Mouse (Mus musculus) lung, postnatal 0 days (tissue): Measurements from ENCODE around the gene Gm49394. TPM values are rescaled to one million over a fixed set of nuclear protein-coding genes. Genes with fewer than 3 reads are reported as not detected.

Source experiments
- ATAC-seq: fragments of 200-750 bp; cut with Nextera tagmentation; 2 replicates; pipeline ENCODE4 v1.8.0; 2017; ENCODE audit warnings: moderate library complexity
- DNase-seq: peaks from one replicate; pipeline ENCODE4 v3.0.0-alpha.2; 2016; ENCODE audit warnings: low spot score
- H3K27ac ChIP-seq: fragments of 300-500 bp; sonication (generic); 2 replicates; pipeline ENCODE4 v1.5.1; 2014; ENCODE audit warnings: antibody characterized with exemption, mild to moderate bottlenecking, low read length, mixed read lengths
- H3K27me3 ChIP-seq: fragments of 300-500 bp; sonication (generic); replicated peaks from 2 replicates; pipeline ENCODE4 v1.6.1; 2014; ENCODE audit warnings: low read length, mixed read lengths; ENCODE audit not compliant: insufficient read depth
- H3K36me3 ChIP-seq: fragments of 300-500 bp; sonication (generic); 2 replicates; pipeline ENCODE4 v1.6.1; 2014; ENCODE audit warnings: low read length, mixed read lengths; ENCODE audit not compliant: insufficient read depth
- H3K4me1 ChIP-seq: fragments of 300-500 bp; sonication (generic); 2 replicates; pipeline ENCODE4 v1.6.1; 2014; ENCODE audit warnings: antibody characterized with exemption, low read depth, low read length, mixed read lengths; ENCODE audit not compliant: insufficient read depth
- H3K4me2 ChIP-seq: fragments of 300-500 bp; sonication (generic); replicated peaks from 2 replicates; pipeline ENCODE4 v1.6.1; 2014; ENCODE audit warnings: low read depth, mild to moderate bottlenecking, low read length, moderate library complexity, mixed read lengths
- H3K4me3 ChIP-seq: fragments of 300-500 bp; sonication (generic); 2 replicates; pipeline ENCODE4 v1.5.1; 2014; ENCODE audit warnings: low read depth, low read length
- H3K9ac ChIP-seq: fragments of 300-500 bp; sonication (generic); replicated peaks from 2 replicates; pipeline ENCODE4 v1.6.1; 2014; ENCODE audit warnings: low read depth, mild to moderate bottlenecking
- H3K9me3 ChIP-seq: fragments of 300-500 bp; sonication (generic); 2 replicates; pipeline ENCODE4 v1.6.1; 2016; ENCODE audit warnings: low read length, mixed read lengths
- CTCF ChIP-seq: IDR thresholded peaks from 2 replicates; pipeline ENCODE4 v1.5.1; 2016; ENCODE audit warnings: antibody characterized with exemption, mild to moderate bottlenecking
- EP300 ChIP-seq: IDR thresholded peaks from 2 replicates; pipeline ENCODE4 v1.6.1; 2016; ENCODE audit warnings: antibody characterized with exemption, mild to moderate bottlenecking, control low read depth
- WGBS: fragments of 180-500 bp; shearing (Covaris S2); extraction: QIAGEN DNeasy Blood & Tissue Kit; methylation state at CpG from one replicate; pipeline ENCODE4 v1.1.7; 2014; 5-methylcytosine and 5-hydroxymethylcytosine counted together
- polyA plus RNA-seq: library from polyadenylated mRNA; unstranded; fragments of >200 nt; fragmentation: Nextera tagmentation; extraction: Ambion mirVana; gene quantifications from 2 replicates; pipeline ENCODE4 v1.2.1, GENCODE M21; 2015

Gene Gm49394
- polyA plus RNA-seq, 1 experiment from 2014 or later, result not detected

DNA sequence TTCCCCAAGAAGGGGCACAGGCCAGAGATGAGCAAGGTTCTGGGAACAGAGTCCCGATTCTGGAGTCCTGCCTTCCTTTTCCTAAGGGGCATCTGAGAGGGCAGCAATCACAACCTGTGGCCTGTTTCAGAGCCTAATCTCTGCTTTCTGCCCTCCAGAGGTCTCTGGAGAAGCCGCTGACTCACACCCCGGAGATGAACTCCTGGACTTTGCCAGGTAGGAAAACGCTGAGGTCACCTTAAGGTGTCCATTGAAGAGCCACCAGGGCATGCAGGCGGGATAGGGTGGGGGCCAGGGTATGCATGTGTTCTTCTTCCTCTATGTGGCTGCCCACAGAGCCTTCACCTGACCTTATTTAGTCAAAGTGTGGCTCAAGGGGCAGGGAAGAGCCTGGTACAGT, 4.4 kb downstream of the Gm49394 start:
- no peak for DNase-seq
- whole genome bisulfite sequencing, result 68% methylated on average over 5 of the region's 5 CpGs
- H3K27ac ChIP-seq, result no peak overlapping the region
- H3K9me3 ChIP-seq, result no peaks in the 10 kb centered on the region
- H3K4me2 ChIP-seq, result no peak overlapping the region
- no peak for TF ChIP-seq CTCF
- H3K4me3 ChIP-seq, result no peak overlapping the region
- no peak overlapping the region for H3K9ac ChIP-seq
- ATAC-seq, result no peak
- no peaks in the 10 kb centered on the region for H3K36me3 ChIP-seq
- peaks cover 55% of the 10 kb centered on the region for H3K27me3 ChIP-seq
- H3K4me1 ChIP-seq, result no peaks in the 10 kb centered on the region; the same call in 1 of the 2 replicates

DNA sequence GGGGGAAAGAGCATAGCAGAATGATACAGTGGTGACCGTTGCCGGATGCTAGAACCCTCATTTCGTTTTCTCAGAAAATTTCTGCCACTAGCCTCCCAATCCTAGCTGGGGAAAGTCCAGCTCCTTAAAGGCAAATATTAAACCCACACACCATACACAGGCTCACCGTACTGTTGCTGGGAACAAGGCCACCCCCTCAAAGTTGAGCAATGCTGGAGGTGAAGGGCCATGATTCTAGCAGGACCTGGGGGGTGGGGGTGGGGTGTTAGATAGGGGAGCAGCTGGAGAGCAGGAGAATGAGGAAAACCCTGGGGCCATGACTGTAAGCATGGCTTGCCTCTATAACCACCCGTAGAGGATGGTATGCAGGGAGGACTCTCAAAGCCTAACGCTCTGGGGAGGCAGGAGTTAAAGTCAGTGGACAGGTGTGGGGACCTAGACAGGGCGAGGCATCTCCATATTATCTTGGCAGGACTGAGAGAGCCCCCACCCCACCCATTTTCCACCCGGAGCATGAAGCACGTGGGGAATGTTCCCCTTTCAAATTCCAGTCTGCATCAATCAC, 5.2 kb downstream of the Gm49394 start:
- Histone ChIP-seq H3K4me3 (no peak overlapping the region), H3K9me3 (no peaks in the 10 kb centered on the region), H3K36me3 (no peaks in the 10 kb centered on the region), H3K9ac (no peak overlapping the region), H3K27me3 (peaks cover 63% of the 10 kb centered on the region), H3K4me1 (no peaks in the 10 kb centered on the region; the same call in 1 of the 2 replicates), H3K27ac (no peak overlapping the region), H3K4me2 (no peak overlapping the region; the same call in 1 of the 2 replicates)
- ATAC-seq (no peak), DNase-seq (no peak)
- TF ChIP-seq EP300 (no peak), CTCF (no peak)
- WGBS, result 10% methylated on average over 9 of the region's 9 CpGs

DNA sequence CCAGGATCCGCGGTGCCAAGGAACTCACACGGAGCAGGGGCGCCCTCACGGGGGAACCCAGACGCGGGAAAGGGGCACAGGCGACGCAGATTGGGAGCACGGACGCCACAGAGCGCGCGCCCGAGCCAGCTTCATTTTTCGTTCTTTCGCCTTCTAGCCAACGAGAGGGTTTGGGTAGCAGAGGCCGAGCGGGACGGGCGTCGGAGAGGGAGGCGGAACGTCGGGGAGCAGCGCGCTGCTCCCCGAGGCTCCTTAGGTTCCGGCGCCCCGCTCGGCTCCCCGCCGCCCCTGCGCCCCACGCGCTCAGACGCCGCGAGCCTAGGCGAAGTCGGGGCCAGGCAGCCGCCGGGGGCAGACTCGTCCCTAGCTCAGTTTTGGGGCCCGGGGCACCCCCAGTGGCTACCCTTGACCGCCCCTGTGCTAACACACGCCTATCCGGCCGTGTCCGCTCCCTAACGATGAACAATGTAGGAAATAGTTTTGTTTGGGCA, 5.8 kb downstream of the Gm49394 start:
- Histone ChIP-seq H3K4me3 (peak overlapping the region; percentile 19; the same call in 1 of the 2 replicates), H3K27me3 (peaks cover 69% of the 10 kb centered on the region), H3K9ac (no peak overlapping the region), H3K4me2 (peak overlapping the region; percentile 48), H3K9me3 (no peaks in the 10 kb centered on the region), H3K36me3 (no peaks in the 10 kb centered on the region), H3K4me1 (no peaks in the 10 kb centered on the region; the same call in 1 of the 2 replicates), H3K27ac (no peak overlapping the region)
- WGBS, result 2% methylated on average over 39 of the region's 53 CpGs
- TF ChIP-seq CTCF, result no peak
- no peak for TF ChIP-seq EP300
- no peak for DNase-seq
- no peak for ATAC-seq

DNA sequence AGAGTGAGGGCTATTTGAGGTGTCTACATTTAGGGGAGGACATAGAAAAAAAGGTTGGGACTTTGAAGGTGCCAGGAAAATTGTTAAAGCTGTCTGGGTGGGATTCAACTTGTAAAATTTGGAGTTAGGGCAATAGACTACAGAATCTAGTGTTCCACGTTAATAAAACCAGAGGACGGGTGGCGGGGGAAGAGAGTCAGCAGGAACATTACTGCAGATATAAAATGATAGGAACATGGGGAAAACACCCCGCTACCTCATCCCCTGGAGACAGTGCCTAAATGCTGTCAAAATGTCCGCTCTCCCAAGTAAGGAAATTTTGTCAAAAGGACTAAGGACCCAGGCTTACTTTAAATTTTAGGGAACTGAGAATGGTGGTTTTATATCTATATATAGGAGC, 6.6 kb downstream of the Gm49394 start:
- 50% methylated on average over 5 of the region's 5 CpGs for WGBS
- H3K27ac ChIP-seq, result no peak overlapping the region
- H3K4me2 ChIP-seq, result no peak overlapping the region
- H3K4me1 ChIP-seq, result no peaks in the 10 kb centered on the region; the same call in 1 of the 2 replicates
- H3K9ac ChIP-seq, result no peak overlapping the region
- no peaks in the 10 kb centered on the region for H3K9me3 ChIP-seq
- H3K27me3 ChIP-seq, result peaks cover 77% of the 10 kb centered on the region
- no peak overlapping the region for H3K4me3 ChIP-seq
- no peak for DNase-seq
- TF ChIP-seq CTCF (no peak), EP300 (no peak)
- H3K36me3 ChIP-seq, result no peaks in the 10 kb centered on the region
- no peak for ATAC-seq

DNA sequence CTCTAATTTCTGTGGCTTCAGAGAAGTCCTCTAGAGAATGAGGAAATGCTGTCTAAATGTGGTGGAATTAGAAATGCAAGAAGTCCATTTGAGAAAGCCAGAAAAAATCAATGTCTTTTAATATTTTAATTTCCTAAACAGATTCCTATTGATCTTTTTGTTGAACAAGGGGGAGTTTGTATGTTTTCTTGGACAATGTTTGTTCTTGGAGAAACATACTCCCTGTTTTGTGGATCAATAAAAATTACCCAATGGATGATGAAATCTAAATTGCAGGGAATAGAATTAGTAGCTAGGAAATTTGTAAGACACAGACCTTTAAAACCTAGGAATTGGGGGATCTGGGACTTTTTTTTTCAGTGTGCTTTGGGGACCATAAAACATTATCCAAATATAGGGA, 7.9 kb downstream of the Gm49394 start:
- Histone ChIP-seq H3K9ac (no peak overlapping the region), H3K36me3 (no peaks in the 10 kb centered on the region), H3K4me1 (no peaks in the 10 kb centered on the region; the same call in 1 of the 2 replicates), H3K27ac (no peak overlapping the region), H3K27me3 (peaks cover 79% of the 10 kb centered on the region), H3K9me3 (no peaks in the 10 kb centered on the region), H3K4me2 (no peak overlapping the region), H3K4me3 (no peak overlapping the region)
- no peak for TF ChIP-seq EP300
- TF ChIP-seq CTCF, result no peak
- DNase-seq (no peak), ATAC-seq (no peak)

DNA sequence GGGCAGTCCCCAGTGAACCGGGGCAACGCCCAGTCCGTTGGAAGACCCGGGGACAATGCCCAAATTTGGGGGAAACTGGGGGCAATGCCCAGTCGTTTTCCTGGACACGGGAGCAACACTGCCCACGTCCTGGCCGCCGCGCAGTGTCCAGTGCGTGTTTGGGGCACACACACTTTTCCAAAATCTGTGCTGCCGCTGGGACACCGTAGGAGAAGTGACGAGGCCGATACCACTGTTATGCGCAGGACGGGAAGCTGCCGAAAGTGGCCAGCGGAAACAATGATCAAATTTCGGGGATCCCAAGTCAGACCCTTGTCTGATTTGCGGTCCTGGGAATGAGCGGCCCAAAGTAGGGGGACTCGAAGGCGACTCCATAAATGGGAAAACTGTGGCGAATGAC, 8.7 kb downstream of the Gm49394 start:
- 5% methylated on average over 25 of the region's 25 CpGs for WGBS
- TF ChIP-seq CTCF (no peak), EP300 (no peak)
- no peak for ATAC-seq

More for the DNA sequence above, 8.7 kb downstream of the Gm49394 start:
- Histone ChIP-seq H3K9ac (no peak overlapping the region), H3K9me3 (no peaks in the 10 kb centered on the region), H3K27ac (no peak overlapping the region), H3K27me3 (peaks cover 82% of the 10 kb centered on the region), H3K36me3 (no peaks in the 10 kb centered on the region), H3K4me3 (peak overlapping the region; percentile 30; the same call in 1 of the 2 replicates), H3K4me1 (no peaks in the 10 kb centered on the region; the same call in 1 of the 2 replicates), H3K4me2 (peak overlapping the region; percentile 78)
- no peak for DNase-seq
